Mouse (Mus musculus): Measurements from ENCODE around the gene Ppp1r15b. TPM values are rescaled to one million over a fixed set of nuclear protein-coding genes. Genes with fewer than 3 reads are reported as not detected.

Gene Ppp1r15b
- total RNA-seq, 2 experiments from 2014 or later, result 73.9 to 116 TPM

DNA sequence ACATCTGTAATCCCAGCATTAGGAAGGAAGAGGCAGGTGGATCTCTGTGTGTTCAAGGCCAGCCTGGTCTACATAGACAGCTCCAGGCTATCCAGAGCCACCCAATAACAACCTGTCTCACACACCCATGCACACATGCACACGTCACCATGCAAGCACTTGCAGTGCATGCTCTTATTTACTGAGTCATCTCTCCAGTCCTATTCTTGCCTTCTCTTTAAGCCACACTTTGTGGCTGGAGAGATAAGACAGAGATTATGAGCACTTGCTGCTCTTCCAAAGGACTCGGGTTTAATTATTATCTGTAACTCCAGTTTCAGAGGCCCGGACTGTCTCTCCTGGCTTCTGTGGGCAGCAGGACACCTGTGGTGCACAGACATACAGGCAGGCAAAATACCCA, 12.1 kb upstream of the Ppp1r15b start:
- peak; percentile 96 for ATAC-seq (replicated peaks; ENCODE audit: low FRiP score, low TSS enrichment, poor library complexity, severe bottlenecking)

- no peak for ATAC-seq (replicated peaks; ENCODE audit: low FRiP score, low TSS enrichment, poor library complexity, severe bottlenecking)
Observed at GRCm38 (mm10) chr1:133119931-133120712, 10.8 kb upstream of the Ppp1r15b start.

- no peak for ATAC-seq (replicated peaks; ENCODE audit: low FRiP score, low TSS enrichment, poor library complexity, severe bottlenecking)
Observed at GRCm38 (mm10) chr1:133121246-133121645, 9.7 kb upstream of the Ppp1r15b start.

DNA sequence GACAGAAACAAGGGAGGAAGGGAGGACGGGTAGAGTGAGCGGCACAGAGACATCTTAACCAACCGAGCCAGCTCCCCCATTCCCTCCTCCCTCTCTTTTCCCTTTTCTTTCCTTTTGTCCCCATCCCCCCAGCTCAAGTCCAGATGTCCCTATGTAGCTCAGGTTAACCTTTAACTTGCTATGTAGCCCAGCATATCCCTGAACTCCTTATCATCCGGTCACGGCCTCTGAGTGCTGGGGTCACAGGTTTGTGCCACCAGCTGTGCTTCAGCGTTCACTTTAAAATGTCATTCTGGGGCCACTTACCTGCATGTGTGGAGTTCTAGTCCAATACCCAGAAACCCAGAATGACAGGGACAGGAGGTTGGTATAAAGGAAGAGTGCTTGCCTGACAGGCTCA, 6.8 kb upstream of the Ppp1r15b start:
- ATAC-seq (replicated peaks; ENCODE audit: low FRiP score, low TSS enrichment, poor library complexity, severe bottlenecking), result no peak

DNA sequence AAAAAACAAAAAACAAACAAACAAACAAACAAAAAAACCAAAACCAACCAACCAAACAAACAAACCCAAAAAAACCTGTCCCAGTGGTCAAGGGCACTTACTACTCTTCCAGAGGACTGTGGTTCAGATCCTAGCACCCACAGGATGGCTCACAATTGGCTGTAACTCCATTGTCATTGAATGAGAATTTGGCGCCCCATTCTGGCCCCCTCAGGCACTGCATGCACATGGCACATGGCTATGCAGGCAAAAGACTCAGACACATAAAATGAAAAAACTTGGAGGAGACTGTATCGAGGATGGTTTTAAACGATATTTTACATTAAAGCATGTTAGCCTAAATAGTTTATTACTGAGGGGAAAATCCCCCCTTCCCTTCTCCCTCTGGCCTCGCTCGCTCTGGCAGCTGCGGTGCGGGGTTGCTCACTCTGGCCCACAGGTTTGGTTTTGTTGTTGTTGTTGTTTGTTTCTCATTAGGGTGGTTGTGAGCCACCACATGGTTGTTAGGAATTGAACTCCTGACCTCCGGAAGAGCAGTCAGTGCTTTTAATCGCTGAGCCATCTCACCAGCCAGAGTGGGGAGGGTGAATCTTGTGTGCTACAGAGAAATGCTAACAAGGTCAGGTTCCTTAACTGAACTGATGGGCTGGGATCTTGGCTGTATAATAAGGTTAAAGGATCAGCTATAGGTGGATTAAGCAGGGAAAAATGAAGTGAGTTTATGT, 5.1 kb upstream of the Ppp1r15b start:
- peak; percentile 58 for ATAC-seq (replicated peaks; ENCODE audit: low FRiP score, low TSS enrichment, poor library complexity, severe bottlenecking)

- ATAC-seq (replicated peaks; ENCODE audit: low FRiP score, low TSS enrichment, poor library complexity, severe bottlenecking), result no peak
Observed at GRCm38 (mm10) chr1:133126365-133126740, 4.6 kb upstream of the Ppp1r15b start.

DNA sequence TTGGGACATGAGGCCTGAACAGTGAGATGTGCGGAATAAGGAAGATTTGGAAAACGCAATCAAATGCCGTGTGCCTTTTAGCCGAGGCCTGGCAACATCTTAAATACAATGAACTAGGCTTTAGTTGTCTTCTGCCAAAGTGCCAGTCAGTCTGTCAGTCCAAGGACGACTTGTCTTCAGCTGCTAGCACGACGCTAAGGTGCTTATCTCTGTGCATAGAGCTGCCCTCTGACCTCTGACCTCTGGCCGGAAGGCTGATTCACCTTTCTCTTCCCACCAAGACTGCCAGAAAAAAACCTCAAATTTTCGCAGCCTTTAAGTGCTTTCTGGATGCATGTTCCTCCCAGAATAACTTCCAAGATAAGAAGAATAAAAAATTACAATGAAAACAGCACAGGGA, 3.6 kb upstream of the Ppp1r15b start:
- ATAC-seq (replicated peaks; ENCODE audit: low FRiP score, low TSS enrichment, poor library complexity, severe bottlenecking), result no peak

DNA sequence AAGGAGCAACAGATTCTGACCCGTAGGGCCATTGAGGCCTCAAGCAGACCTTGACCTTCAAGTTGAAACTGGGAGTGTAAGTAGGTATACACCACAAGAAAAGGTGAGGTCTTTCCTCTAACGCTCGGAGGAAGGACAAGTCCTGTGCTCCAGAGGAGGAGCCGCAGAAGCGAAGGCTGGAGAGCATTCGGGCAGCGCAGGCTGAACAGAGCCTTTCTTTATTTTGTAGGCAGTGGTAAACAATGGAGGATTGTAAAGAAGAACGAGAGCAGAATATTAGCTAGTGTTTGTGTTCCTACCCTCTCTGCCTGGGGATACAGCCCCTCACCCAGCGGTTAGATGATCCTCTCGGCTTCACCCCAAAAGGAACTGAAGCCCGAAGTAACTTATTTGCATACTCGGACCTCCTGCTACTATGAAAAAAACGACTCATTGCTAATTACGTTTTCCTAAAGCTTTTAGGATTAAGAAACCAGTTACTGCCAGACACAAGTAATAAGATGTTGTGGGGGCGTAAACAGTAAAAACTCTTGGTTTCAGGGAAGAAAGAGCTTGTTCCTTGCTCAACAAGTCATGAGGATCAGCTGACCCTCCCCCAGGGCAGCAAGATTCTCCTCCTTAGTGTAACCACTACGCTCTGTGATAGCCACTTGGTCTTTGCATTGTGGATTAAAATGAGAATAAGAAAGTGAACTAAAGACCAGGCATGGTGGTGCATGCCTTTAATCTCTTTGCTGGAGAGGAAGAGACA, 1.3 kb upstream of the Ppp1r15b start:
- ATAC-seq (replicated peaks; ENCODE audit: low FRiP score, low TSS enrichment, poor library complexity, severe bottlenecking), result no peak

GRCm38 (mm10) chr1:133131561-133131905, 590 bp downstream of the Ppp1r15b start:
- ATAC-seq (replicated peaks; ENCODE audit: low FRiP score, low TSS enrichment, poor library complexity, severe bottlenecking), result peak; percentile 6

- ATAC-seq (replicated peaks; ENCODE audit: low FRiP score, low TSS enrichment, poor library complexity, severe bottlenecking), result no peak
Observed at GRCm38 (mm10) chr1:133131936-133132335, 993 bp downstream of the Ppp1r15b start.

DNA sequence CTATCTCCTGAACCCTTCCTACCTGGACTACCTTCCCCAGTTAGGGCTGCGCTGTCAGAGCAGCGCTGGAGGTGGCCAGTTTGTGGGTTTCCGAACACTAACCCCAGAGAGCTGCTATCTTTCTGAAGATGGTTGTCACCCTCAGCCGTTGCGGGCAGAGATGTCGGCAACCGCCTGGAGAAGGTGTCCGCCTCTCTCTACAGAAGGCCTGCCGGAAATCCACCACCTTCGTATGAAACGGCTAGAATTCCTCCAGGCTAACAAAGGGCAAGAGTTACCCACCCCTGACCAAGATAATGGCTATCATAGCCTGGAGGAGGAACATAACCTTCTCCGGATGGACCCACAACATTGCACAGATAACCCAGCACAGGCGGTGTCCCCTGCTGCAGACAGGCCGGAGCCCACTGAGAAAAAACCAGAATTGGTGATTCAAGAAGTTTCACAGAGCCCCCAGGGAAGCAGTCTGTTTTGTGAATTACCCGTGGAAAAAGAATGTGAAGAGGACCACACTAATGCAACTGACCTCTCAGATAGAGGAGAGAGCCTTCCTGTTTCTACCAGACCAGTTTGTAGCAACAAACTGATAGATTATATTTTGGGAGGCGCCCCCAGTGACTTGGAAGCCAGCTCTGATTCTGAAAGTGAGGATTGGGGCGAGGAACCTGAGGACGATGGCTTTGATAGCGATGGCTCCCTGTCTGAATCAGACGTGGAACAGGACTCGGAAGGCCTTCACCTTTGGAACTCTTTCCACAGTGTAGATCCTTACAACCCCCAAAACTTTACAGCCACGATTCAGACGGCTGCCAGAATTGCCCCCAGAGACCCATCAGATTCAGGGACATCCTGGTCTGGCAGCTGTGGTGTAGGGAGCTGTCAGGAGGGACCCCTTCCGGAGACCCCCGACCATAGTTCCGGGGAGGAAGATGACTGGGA, 1.7 kb downstream of the Ppp1r15b start:
- no peak for ATAC-seq (replicated peaks; ENCODE audit: low FRiP score, low TSS enrichment, poor library complexity, severe bottlenecking)

DNA sequence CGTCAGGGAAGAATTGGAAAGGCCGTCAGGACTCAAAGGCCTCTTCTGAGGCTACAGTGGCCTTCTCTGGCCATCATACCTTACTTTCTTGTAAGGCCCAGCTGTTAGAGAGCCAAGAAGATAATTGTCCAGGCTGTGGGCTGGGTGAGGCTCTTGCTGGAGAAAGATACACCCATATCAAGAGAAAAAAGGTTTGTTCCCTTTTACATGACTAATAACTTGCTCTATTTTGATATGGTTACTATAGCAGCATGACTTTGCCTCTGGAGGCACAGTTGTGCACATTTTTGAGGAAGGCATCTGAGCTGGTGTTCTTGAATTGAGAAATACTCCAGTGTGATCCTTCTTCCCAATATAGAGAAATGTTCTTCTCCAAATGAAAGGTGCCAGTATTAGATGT, 2.5 kb downstream of the Ppp1r15b start:
- peak; percentile 64 for ATAC-seq (replicated peaks; ENCODE audit: low FRiP score, low TSS enrichment, poor library complexity, severe bottlenecking)

DNA sequence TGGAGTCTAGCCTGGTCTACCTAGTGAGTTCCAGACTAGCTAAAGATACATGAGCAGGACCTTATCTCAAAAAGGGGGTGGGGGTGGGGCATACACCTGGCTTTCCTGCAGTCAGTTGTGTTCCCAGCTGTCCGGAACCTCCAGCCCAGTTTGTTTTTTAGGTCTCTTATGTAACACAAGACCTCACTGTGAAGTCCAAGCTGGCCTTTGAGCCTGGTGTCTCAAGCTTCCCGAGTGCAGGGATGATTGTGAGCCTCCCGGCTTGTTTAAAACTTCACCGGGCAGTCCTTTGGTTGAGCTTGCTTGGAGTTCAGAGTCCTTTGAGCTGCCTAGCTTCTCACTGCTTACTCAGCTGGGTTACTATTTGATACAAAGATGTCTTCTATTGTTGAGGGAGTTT, 3.1 kb downstream of the Ppp1r15b start:
- ATAC-seq (replicated peaks; ENCODE audit: low FRiP score, low TSS enrichment, poor library complexity, severe bottlenecking), result no peak

DNA sequence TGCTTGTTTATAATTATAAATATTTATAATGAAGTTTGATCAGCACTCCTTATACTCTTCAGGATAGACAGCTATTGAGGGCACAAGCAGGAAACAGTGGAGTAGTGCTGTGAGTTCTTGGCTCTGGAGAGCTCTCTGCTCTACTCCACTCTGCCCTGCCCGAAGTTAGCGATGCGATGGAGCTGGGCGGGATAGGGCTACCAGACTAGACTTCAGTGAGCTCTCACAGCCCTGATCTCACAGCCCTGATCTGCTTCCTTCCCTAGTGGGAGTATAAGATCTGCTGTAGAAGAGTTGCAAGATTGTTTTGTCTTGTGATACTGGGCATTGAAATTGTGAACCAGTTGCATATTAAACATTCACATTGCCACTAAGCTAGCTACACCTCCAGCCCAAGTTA, 3.9 kb downstream of the Ppp1r15b start:
- no peak for ATAC-seq (replicated peaks; ENCODE audit: low FRiP score, low TSS enrichment, poor library complexity, severe bottlenecking)

- no peak for ATAC-seq (replicated peaks; ENCODE audit: low FRiP score, low TSS enrichment, poor library complexity, severe bottlenecking)
Observed at GRCm38 (mm10) chr1:133135808-133136207, 4.9 kb downstream of the Ppp1r15b start.

GRCm38 (mm10) chr1:133138401-133138800, 7.5 kb downstream of the Ppp1r15b start:
- ATAC-seq (replicated peaks; ENCODE audit: low FRiP score, low TSS enrichment, poor library complexity, severe bottlenecking), result no peak

GRCm38 (mm10) chr1:133146014-133147009, 15.4 kb downstream of the Ppp1r15b start:
- peak; percentile 74 for ATAC-seq (replicated peaks; ENCODE audit: low FRiP score, low TSS enrichment, poor library complexity, severe bottlenecking)

DNA sequence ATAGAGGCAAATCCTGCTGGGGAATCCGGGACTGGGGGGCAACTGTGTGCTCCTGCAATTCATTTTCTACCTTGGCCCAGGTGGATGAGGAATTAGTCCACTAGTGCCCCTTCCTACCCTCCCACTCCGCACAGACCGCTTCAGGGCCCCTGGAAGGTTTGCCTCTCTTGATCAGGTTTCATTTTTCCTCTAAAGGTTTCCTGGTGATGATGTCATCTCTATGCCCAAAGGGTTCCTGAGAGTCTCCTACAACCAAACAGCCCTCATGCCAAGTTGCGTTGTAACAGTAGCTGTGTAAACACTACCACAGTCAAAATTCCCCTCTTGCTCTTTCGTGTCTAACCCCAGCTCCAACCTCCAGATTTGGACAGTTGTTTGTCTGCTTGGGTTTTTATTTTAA, 16.4 kb downstream of the Ppp1r15b start:
- no peak for ATAC-seq (replicated peaks; ENCODE audit: low FRiP score, low TSS enrichment, poor library complexity, severe bottlenecking)
